Mouse (Mus musculus): Measurements from ENCODE around the gene Fut8. TPM values are rescaled to one million over a fixed set of nuclear protein-coding genes. Genes with fewer than 3 reads are reported as not detected.
A peak's percentile ranks its signal among the peaks of the same experiment; 100 is the strongest.

Gene Fut8
- total and polyA plus RNA-seq, 3 experiments, result 60.6 to 124 (median 86.0) TPM

DNA sequence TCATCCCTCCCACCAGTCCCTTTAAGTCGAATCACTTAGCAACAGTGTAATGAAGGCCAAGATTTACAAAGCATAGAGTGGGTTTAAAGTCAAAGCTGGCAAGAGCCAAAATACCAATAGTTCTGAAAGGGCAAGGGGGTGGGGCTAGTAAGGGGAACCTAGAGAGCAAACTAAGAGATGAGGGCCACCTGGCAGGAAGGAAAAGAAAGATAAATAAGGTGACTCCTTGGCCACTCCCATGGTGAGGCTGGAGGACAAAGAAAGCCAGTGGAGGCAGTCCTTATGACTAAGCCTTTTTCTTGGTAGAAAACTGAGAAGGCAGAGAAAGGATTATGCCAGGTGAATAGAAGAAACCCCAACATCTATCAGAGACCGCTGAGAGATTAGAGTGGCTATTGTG lies 42.9 kb upstream of the Fut8 start:
- dilution Hi-C loops (cut with MboI; ENCODE audit: extremely low pct_ligation_motif_present, extremely low pct_unique_long_range_greater_than_20kb, low sequenced_read_pairs) (no loop called here), in situ Hi-C loops (cut with MboI; ENCODE audit: low pct_ligation_motif_present, low pct_unique_long_range_greater_than_20kb, low sequenced_read_pairs) (no loop called here)
- H3K4me1 ChIP-seq (ENCODE audit: control insufficient read depth in 1 of 2, insufficient read depth in 2 of 2), result peaks cover 9 to 70% of the 10 kb centered on the region in 2 experiments
- no peak overlapping the region for H3K9ac ChIP-seq (ENCODE audit: insufficient read depth, low read depth)
- TF ChIP-seq SMC3 (IDR thresholded peaks at IDR 0.05; ENCODE audit: low read depth, low read length) (no peak), ZKSCAN1 (IDR thresholded peaks at IDR 0.05; ENCODE audit: borderline replicate concordance, low read depth, low read length) (no peak), KAT2A (IDR thresholded peaks at IDR 0.05; ENCODE audit: insufficient replicate concordance, low read length) (no peak), CTCF (conservative IDR thresholded peaks at IDR 0.05 in 1 of 2, IDR thresholded peaks at IDR 0.05 in 1 of 2; ENCODE audit: low read depth in 2 of 2, low read length in 2 of 2) (no peak), ETS1 (conservative IDR thresholded peaks at IDR 0.05; ENCODE audit: low read depth, low read length) (no peak), MAX (IDR thresholded peaks at IDR 0.05; ENCODE audit: low read length) (no peak), NELFE (IDR thresholded peaks at IDR 0.05; ENCODE audit: low read depth, low read length) (no peak), POLR2A (IDR thresholded peaks at IDR 0.05; ENCODE audit: low read depth, low read length) (no peak), ZNF384 (IDR thresholded peaks at IDR 0.05; ENCODE audit: low read depth, low read length) (no peak), ELF1 (IDR thresholded peaks at IDR 0.05; ENCODE audit: low read depth, low read length) (no peak), ZMIZ1 (IDR thresholded peaks at IDR 0.05; ENCODE audit: low read depth, low read length) (no peak)
- H3K4me3 ChIP-seq (replicated peaks in 1 of 3; ENCODE audit: low read depth in 2 of 3, low read length in 2 of 3, poor library complexity in 1 of 3), result no peak overlapping the region
- H3K27me3 ChIP-seq (replicated peaks), result no peaks in the 10 kb centered on the region
- no peak overlapping the region for H3K27ac ChIP-seq (ENCODE audit: insufficient read depth, low read depth)
- H3K36me3 ChIP-seq (replicated peaks in 1 of 2; ENCODE audit: control insufficient read depth in 1 of 2, insufficient read depth in 1 of 2, low read length in 1 of 2), result no peaks in the 10 kb centered on the region
- no peak overlapping the region for H3K4me2 ChIP-seq (ENCODE audit: insufficient read depth, low read depth, poor library complexity, severe bottlenecking)
- peak; percentile 61 for DNase-seq (ENCODE audit: extremely low read depth)
- H3K79me2 ChIP-seq (replicated peaks; ENCODE audit: control insufficient read depth, extremely low read depth, insufficient read depth, poor library complexity, severe bottlenecking), result no peaks in the 10 kb centered on the region
- H3K9me3 ChIP-seq (replicated peaks; ENCODE audit: low read length), result peaks cover 5% of the 10 kb centered on the region

DNA sequence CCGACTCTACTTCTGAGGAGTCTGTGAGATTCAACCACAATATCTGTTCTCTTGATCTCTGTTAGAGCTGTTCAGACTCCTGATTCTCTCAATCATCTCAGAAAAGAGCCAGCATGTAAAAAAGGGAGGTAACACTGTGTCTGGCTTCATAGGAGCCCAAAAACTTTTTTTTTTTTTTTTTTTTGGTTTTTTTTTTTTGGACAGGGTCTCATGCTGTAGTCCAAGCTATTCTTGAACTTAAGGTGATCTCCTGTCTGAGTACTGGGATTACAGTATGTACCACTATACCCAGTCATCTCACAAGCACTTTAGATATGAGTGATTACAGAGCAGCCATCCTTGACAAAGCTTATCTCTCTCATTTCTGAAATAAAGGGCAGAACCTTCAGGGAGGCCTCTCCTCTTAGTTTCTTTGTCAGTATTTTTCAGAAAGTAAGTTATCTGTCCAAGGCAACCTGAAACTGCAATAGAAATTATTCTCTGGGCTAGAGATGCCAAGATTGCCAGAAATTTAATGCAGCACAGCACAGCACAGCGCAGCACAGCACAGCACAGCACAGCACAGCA lies 41.3 kb upstream of the Fut8 start:
- TF ChIP-seq MEF2A (IDR thresholded peaks at IDR 0.05; ENCODE audit: borderline replicate concordance, low read depth, low read length) (no peak), JUN (IDR thresholded peaks at IDR 0.05; ENCODE audit: insufficient read depth, low read depth, low read length) (peak; percentile 26; the same call in 1 of the 2 replicates), ETS1 (conservative IDR thresholded peaks at IDR 0.05; ENCODE audit: low read depth, low read length) (no peak), BHLHE40 (IDR thresholded peaks at IDR 0.05; ENCODE audit: low read depth, low read length) (no peak), PAX5 (IDR thresholded peaks at IDR 0.05; ENCODE audit: low read length) (no peak), ZNF384 (IDR thresholded peaks at IDR 0.05; ENCODE audit: low read depth, low read length) (peak; percentile 84), EP300 (IDR thresholded peaks at IDR 0.05; ENCODE audit: low read length) (peak; percentile 47), UBTF (IDR thresholded peaks at IDR 0.05; ENCODE audit: low read depth, low read length) (no peak), MXI1 (IDR thresholded peaks at IDR 0.05; ENCODE audit: low read depth, low read length) (no peak), MAX (IDR thresholded peaks at IDR 0.05; ENCODE audit: low read length) (no peak)
- no peaks in the 10 kb centered on the region for H3K36me3 ChIP-seq (replicated peaks in 1 of 2; ENCODE audit: control insufficient read depth in 1 of 2, insufficient read depth in 1 of 2, low read length in 1 of 2)
- DNase-seq (ENCODE audit: extremely low read depth), result peak; percentile 55
- no peaks in the 10 kb centered on the region for H3K27me3 ChIP-seq (replicated peaks)
- H3K79me2 ChIP-seq (replicated peaks; ENCODE audit: control insufficient read depth, extremely low read depth, insufficient read depth, poor library complexity, severe bottlenecking), result no peaks in the 10 kb centered on the region
- H3K9me3 ChIP-seq (replicated peaks; ENCODE audit: low read length), result peaks cover 5% of the 10 kb centered on the region
- dilution Hi-C loops (cut with MboI; ENCODE audit: extremely low pct_ligation_motif_present, extremely low pct_unique_long_range_greater_than_20kb, low sequenced_read_pairs), result no loop called here
- H3K4me3 ChIP-seq (replicated peaks in 1 of 3; ENCODE audit: low read depth in 2 of 3, low read length in 2 of 3, poor library complexity in 1 of 3), result no peak overlapping the region
- in situ Hi-C loops (cut with MboI; ENCODE audit: low pct_ligation_motif_present, low pct_unique_long_range_greater_than_20kb, low sequenced_read_pairs), result no loop called here
- H3K27ac ChIP-seq (ENCODE audit: insufficient read depth, low read depth), result no peak overlapping the region
- H3K9ac ChIP-seq (ENCODE audit: insufficient read depth, low read depth), result no peak overlapping the region
- H3K4me1 ChIP-seq (ENCODE audit: control insufficient read depth in 1 of 2, insufficient read depth in 2 of 2), result peaks cover 9 to 70% of the 10 kb centered on the region in 2 experiments
- H3K4me2 ChIP-seq (ENCODE audit: insufficient read depth, low read depth, poor library complexity, severe bottlenecking), result no peak overlapping the region

Measured in CH12.LX (cell line).